Mouse (Mus musculus): ENCODE results near the gene Csnk1g1. TPM values are rescaled to one million over a fixed set of nuclear protein-coding genes. Genes with fewer than 3 reads are reported as not detected.

The Csnk1g1 gene
- polyA plus RNA-seq, 1 experiment from 2014 or later = 25.3 TPM

- no peak overlapping the region for H3K4me3 ChIP-seq
- 83% methylated on average over 3 of the region's 3 CpGs for WGBS
- H3K9ac ChIP-seq = no peak overlapping the region
- no peaks in the 10 kb centered on the region for H3K36me3 ChIP-seq (replicated peaks)
- H3K4me1 ChIP-seq = peaks cover 4% of the 10 kb centered on the region; the same call in 1 of the 2 replicates
- no peaks in the 10 kb centered on the region for H3K9me3 ChIP-seq
- ATAC-seq (replicated peaks) = no peak
- H3K27me3 ChIP-seq (replicated peaks) = no peaks in the 10 kb centered on the region
- no peak overlapping the region for H3K4me2 ChIP-seq
- no peak overlapping the region for H3K27ac ChIP-seq
Measured at GRCm38 (mm10) chr9:66080804-66081459, 172.2 kb downstream of the Csnk1g1 start.

- H3K4me2 ChIP-seq = no peak overlapping the region
- no peaks in the 10 kb centered on the region for H3K9me3 ChIP-seq
- H3K9ac ChIP-seq = no peak overlapping the region
- peaks cover 4% of the 10 kb centered on the region; the same call in 1 of the 2 replicates for H3K4me1 ChIP-seq
- ATAC-seq (replicated peaks) = no peak
- WGBS = 90% methylated on average over 4 of the region's 4 CpGs
- H3K27me3 ChIP-seq (replicated peaks) = no peaks in the 10 kb centered on the region
- no peak overlapping the region for H3K4me3 ChIP-seq
- H3K27ac ChIP-seq = no peak overlapping the region
- 0 out of 2 replicates have a peak, but pooled peaks cover 2% of the 10 kb centered on the region for H3K36me3 ChIP-seq (replicated peaks)
Measured at GRCm38 (mm10) chr9:66081999-66082398, 173.3 kb downstream of the Csnk1g1 start.

DNA sequence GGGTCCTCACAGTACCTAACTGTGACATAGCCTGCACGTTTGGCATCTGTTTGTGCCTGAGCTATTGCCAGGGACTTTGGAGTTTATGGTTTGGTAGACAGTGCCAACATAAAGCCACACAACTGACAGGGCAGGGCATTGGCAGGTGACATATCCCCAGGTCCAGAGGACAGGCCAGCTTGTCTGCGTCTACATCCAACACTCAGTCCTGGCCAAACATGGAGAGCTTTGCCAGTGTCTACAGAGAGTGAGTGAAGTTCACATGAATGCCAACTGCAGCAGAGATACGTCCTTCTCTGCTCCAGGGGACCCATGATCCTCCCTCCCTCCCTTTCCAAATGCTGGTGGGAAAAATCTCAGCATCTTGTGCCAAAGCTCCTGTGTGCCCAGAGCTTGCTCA, 175.4 kb downstream of the Csnk1g1 start:
- Histone ChIP-seq H3K36me3 (replicated peaks) (peaks cover 21% of the 10 kb centered on the region), H3K4me1 (no peaks in the 10 kb centered on the region), H3K27me3 (replicated peaks) (no peaks in the 10 kb centered on the region), H3K9me3 (no peaks in the 10 kb centered on the region), H3K27ac (no peak overlapping the region), H3K4me3 (no peak overlapping the region), H3K9ac (no peak overlapping the region), H3K4me2 (no peak overlapping the region)
- 88% methylated on average over 3 of the region's 3 CpGs for WGBS
- ATAC-seq (replicated peaks) = no peak

- no peaks in the 10 kb centered on the region for H3K9me3 ChIP-seq
- no peak overlapping the region for H3K4me3 ChIP-seq
- H3K36me3 ChIP-seq (replicated peaks) = peaks cover 38% of the 10 kb centered on the region
- H3K4me1 ChIP-seq = no peaks in the 10 kb centered on the region
- H3K9ac ChIP-seq = no peak overlapping the region
- no peak overlapping the region for H3K27ac ChIP-seq
- no peak for ATAC-seq (replicated peaks)
- WGBS = 97% methylated on average over 7 of the region's 7 CpGs
- no peak overlapping the region for H3K4me2 ChIP-seq
- no peaks in the 10 kb centered on the region for H3K27me3 ChIP-seq (replicated peaks)
Measured at GRCm38 (mm10) chr9:66087062-66087461, 178.3 kb downstream of the Csnk1g1 start.

GRCm38 (mm10) chr9:66088411-66088810, 179.7 kb downstream of the Csnk1g1 start:
- Histone ChIP-seq H3K27ac (no peak overlapping the region), H3K9me3 (no peaks in the 10 kb centered on the region), H3K27me3 (replicated peaks) (no peaks in the 10 kb centered on the region), H3K36me3 (replicated peaks) (peaks cover 48% of the 10 kb centered on the region), H3K4me1 (no peaks in the 10 kb centered on the region), H3K4me2 (no peak overlapping the region), H3K4me3 (no peak overlapping the region), H3K9ac (no peak overlapping the region)
- no peak for ATAC-seq (replicated peaks)
- 47% methylated on average over 4 of the region's 4 CpGs for WGBS

- Histone ChIP-seq H3K27ac (no peak overlapping the region), H3K4me1 (no peaks in the 10 kb centered on the region), H3K4me3 (no peak overlapping the region), H3K9ac (no peak overlapping the region), H3K4me2 (no peak overlapping the region), H3K9me3 (no peaks in the 10 kb centered on the region), H3K36me3 (replicated peaks) (peaks cover 64% of the 10 kb centered on the region), H3K27me3 (replicated peaks) (no peaks in the 10 kb centered on the region)
- 90% methylated on average over 13 of the region's 13 CpGs for WGBS
- ATAC-seq (replicated peaks) = no peak
Measured at GRCm38 (mm10) chr9:66090593-66091244, 182.0 kb downstream of the Csnk1g1 start.

DNA sequence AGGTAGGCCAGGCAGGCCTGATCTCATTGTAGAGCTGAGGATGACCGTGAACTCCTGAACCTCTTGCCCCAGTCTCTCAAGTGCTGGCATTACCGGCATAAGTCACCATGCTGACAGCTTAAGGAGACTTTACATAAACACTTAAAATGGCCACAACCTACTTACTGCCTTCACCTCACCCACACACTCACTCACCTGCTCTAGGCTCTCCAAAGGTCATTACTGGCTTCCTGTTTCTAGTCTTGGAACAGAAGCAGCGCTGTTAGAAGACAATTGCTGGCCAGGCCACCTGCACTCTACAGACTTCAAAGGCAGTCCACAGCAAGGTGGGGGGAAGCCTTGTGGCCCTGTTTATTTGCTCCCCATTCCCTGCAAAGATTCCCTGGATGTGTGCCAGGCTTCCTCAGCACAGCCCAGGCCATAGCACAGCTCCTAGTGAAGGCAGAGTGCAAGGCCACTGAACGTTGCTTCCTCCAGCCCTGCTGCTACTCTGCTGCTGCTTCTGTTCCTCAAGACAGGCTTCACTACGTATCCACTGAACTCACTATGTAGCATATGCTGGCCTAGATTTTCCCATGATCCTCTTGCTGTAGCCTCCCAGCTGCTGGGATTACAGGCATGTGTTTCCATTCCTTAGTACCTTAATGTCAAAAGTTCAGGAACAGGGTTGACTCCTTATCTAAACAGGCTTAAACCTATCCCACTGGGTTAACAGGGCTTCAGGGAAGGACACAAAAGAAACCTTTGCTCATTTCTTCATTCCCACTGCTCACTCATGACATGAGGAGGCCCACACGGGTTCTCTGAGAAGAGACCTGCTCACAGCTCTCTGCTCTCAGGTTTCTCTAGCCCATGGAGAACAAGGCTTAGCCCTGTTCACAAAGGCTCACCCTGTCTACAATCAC, 182.9 kb downstream of the Csnk1g1 start:
- no peak for ATAC-seq (replicated peaks)
- no peaks in the 10 kb centered on the region for H3K9me3 ChIP-seq
- H3K4me2 ChIP-seq = no peak overlapping the region
- peaks cover 69% of the 10 kb centered on the region for H3K36me3 ChIP-seq (replicated peaks)
- WGBS = 82% methylated on average over 6 of the region's 6 CpGs
- H3K9ac ChIP-seq = no peak overlapping the region
- no peak overlapping the region for H3K27ac ChIP-seq
- H3K4me3 ChIP-seq = no peak overlapping the region
- H3K27me3 ChIP-seq (replicated peaks) = no peaks in the 10 kb centered on the region
- H3K4me1 ChIP-seq = no peaks in the 10 kb centered on the region

DNA sequence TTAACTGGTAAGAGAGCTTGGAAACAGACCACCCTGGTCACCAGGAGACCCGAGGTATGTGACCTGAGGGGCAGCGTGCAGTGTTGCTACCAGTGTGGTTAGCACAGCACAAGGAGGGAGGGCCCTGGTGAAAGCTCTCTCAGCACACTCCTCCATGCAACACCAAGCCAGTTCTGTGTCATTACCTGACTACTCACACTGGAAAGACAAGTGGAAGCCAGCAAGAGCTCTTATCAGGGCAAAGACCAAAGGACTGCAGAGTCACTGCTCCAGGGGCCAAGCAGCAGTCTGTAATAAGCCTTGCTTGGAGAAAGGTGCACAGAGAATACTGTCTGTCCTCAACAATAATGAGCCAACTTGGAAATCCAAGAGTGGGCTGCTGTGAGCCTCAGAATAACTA, 183.9 kb downstream of the Csnk1g1 start:
- no peaks in the 10 kb centered on the region for H3K4me1 ChIP-seq
- no peak overlapping the region for H3K4me3 ChIP-seq
- no peaks in the 10 kb centered on the region for H3K27me3 ChIP-seq (replicated peaks)
- no peak overlapping the region for H3K9ac ChIP-seq
- WGBS = 86% methylated on average over 2 of the region's 2 CpGs
- H3K9me3 ChIP-seq = no peaks in the 10 kb centered on the region
- no peak overlapping the region for H3K4me2 ChIP-seq
- H3K27ac ChIP-seq = no peak overlapping the region
- H3K36me3 ChIP-seq (replicated peaks) = peaks cover 69% of the 10 kb centered on the region
- ATAC-seq (replicated peaks) = no peak

Other genes starting within 250 kb of the Csnk1g1 start
- 401 and 421 TPM in 2 replicates for gene Oaz2, start 240.9 kb upstream of the Csnk1g1 start, polyA plus RNA-seq (2015; fragmentation: Nextera tagmentation; extraction: Ambion mirVana)
- gene Zfp609, start 81.4 kb upstream of the Csnk1g1 start, polyA plus RNA-seq (2015; fragmentation: Nextera tagmentation; extraction: Ambion mirVana) = 8.7 and 9.1 TPM in 2 replicates
- gene Pclaf, start 18.7 kb upstream of the Csnk1g1 start, polyA plus RNA-seq (2015; fragmentation: Nextera tagmentation; extraction: Ambion mirVana) = 19.4 and 22.1 TPM in 2 replicates
- 31.7 and 33.8 TPM in 2 replicates for gene Trip4, start 130 bp upstream of the Csnk1g1 start, polyA plus RNA-seq (2015; fragmentation: Nextera tagmentation; extraction: Ambion mirVana)
- gene Ppib, start 151.3 kb downstream of the Csnk1g1 start, polyA plus RNA-seq (2015; fragmentation: Nextera tagmentation; extraction: Ambion mirVana) = 308 and 311 TPM in 2 replicates
- 11.2 and 11.9 TPM in 2 replicates for gene Snx22, start 160.8 kb downstream of the Csnk1g1 start, polyA plus RNA-seq (2015; fragmentation: Nextera tagmentation; extraction: Ambion mirVana)
- 75.5 and 76.6 TPM in 2 replicates for gene Snx1, start 217.7 kb downstream of the Csnk1g1 start, polyA plus RNA-seq (2015; fragmentation: Nextera tagmentation; extraction: Ambion mirVana)
- gene Ciao2a, start 217.7 kb downstream of the Csnk1g1 start, polyA plus RNA-seq (2015; fragmentation: Nextera tagmentation; extraction: Ambion mirVana) = 59.2 and 59.7 TPM in 2 replicates
- 0.82 and 1.4 TPM in 2 replicates for gene Dapk2, start 249.3 kb downstream of the Csnk1g1 start, polyA plus RNA-seq (2015; fragmentation: Nextera tagmentation; extraction: Ambion mirVana)

Measured in midbrain, embryonic 15.5 days (tissue).